Mouse (Mus musculus): ENCODE results near the gene Ubxn7. TPM values are rescaled to one million over a fixed set of nuclear protein-coding genes. Genes with fewer than 3 reads are reported as not detected.

Gene Ubxn7
- total RNA-seq, 2 experiments from 2014 or later: 50.7 to 64.1 TPM

GRCm38 (mm10) chr16:32431926-32432325 is 99.9 kb downstream of the Ubxn7 start:
- DNase-seq (ENCODE audit: low spot score in 2 of 2): no peak

- no peak for DNase-seq (ENCODE audit: low spot score in 2 of 2)
These were observed 101.1 kb downstream of the Ubxn7 start for GRCm38 (mm10) chr16:32433138-32433537.

GRCm38 (mm10) chr16:32434066-32434465 is 102.0 kb downstream of the Ubxn7 start:
- no peak for DNase-seq (ENCODE audit: low spot score in 2 of 2)

- DNase-seq (ENCODE audit: low spot score in 2 of 2): no peak
These were observed 102.6 kb downstream of the Ubxn7 start for GRCm38 (mm10) chr16:32434691-32435090.

GRCm38 (mm10) chr16:32436657-32437056 is 104.6 kb downstream of the Ubxn7 start:
- no peak for DNase-seq (ENCODE audit: low spot score in 2 of 2)

- DNase-seq (ENCODE audit: low spot score in 2 of 2): no peak
These were observed 105.2 kb downstream of the Ubxn7 start for GRCm38 (mm10) chr16:32437266-32437665.

- DNase-seq (ENCODE audit: low spot score in 2 of 2): no peak
These were observed 109.4 kb downstream of the Ubxn7 start for GRCm38 (mm10) chr16:32441432-32441831.

Other genes with a start within 250 kb of the Ubxn7 start
- gene Pigx, start 232.5 kb upstream of the Ubxn7 start, total RNA-seq (2021): 10 to 100 TPM; 31.6 to 36.3 TPM
- gene Cep19, start 232.5 kb upstream of the Ubxn7 start, total RNA-seq (2021): 10 to 100 TPM; 58.9 to 62.3 TPM
- 1 to 10 TPM; 7.6 to 8.8 TPM for gene Nrros, start 166.7 kb upstream of the Ubxn7 start, total RNA-seq (2021)
- gene Bex6, start 152.4 kb upstream of the Ubxn7 start, total RNA-seq (2021): not detected
- 10 to 100 TPM; 40.0 to 40.2 TPM for gene Fbxo45, start 85.1 kb upstream of the Ubxn7 start, total RNA-seq (2021)
- 10 to 100 TPM; 11.9 to 14.3 TPM for gene Wdr53, start 85.0 kb upstream of the Ubxn7 start, total RNA-seq (2021)
- gene Smco1, start 60.8 kb upstream of the Ubxn7 start, total RNA-seq (2021): under 1 TPM in 1 of 2 experiments, not detected in 1; 0.25 TPM
- 10 to 100 TPM; 27.2 to 27.5 TPM for gene Rnf168, start 54.8 kb upstream of the Ubxn7 start, total RNA-seq (2021)
- not detected for gene Tm4sf19, start 68.2 kb downstream of the Ubxn7 start, total RNA-seq (2021)
- 10 to 100 TPM; 13.7 to 15.6 TPM for gene Tctex1d2, start 87.4 kb downstream of the Ubxn7 start, total RNA-seq (2021)
- 10 to 100 TPM; 43.9 to 47.5 TPM for gene Pcyt1a, start 98.7 kb downstream of the Ubxn7 start, total RNA-seq (2021)
- not detected for gene Slc51a, start 155.6 kb downstream of the Ubxn7 start, total RNA-seq (2021)
- not detected for gene Zdhhc19, start 164.0 kb downstream of the Ubxn7 start, total RNA-seq (2021)